Mouse (Mus musculus) olfactory bulb, adult 2 months (tissue): ENCODE measurements around the gene Wnt1. TPM values are rescaled to one million over a fixed set of nuclear protein-coding genes. Genes with fewer than 3 reads are reported as not detected.
A peak's percentile ranks its signal among the peaks of the same experiment; 100 is the strongest.

Experiments used
- H3K27ac ChIP-seq: fragments of 200-500 bp; 2 replicates; pipeline ENCODE4 v1.5.1; 2012; ENCODE audit warnings: low read depth, low read length; ENCODE audit not compliant: insufficient read depth
- H3K4me1 ChIP-seq: fragments of 200-500 bp; 2 replicates; pipeline ENCODE4 v1.6.1; 2012; ENCODE audit warnings: low read length; ENCODE audit not compliant: control insufficient read depth, insufficient read depth
- H3K4me3 ChIP-seq: fragments of 200-500 bp; 2 replicates; pipeline ENCODE4 v1.5.1; 2012; ENCODE audit warnings: mild to moderate bottlenecking, low read depth, low read length, moderate library complexity; ENCODE audit not compliant: insufficient read depth
- CTCF ChIP-seq: fragments of 200-500 bp; IDR thresholded peaks from 2 replicates; pipeline ENCODE4 v1.5.1; 2012; ENCODE audit warnings: low read depth, mild to moderate bottlenecking, low read length, moderate library complexity; ENCODE audit not compliant: insufficient read depth
- POLR2A ChIP-seq: fragments of 200-500 bp; IDR thresholded peaks from 2 replicates; pipeline ENCODE4 v1.6.1; 2012; ENCODE audit warnings: mild to moderate bottlenecking, low read depth, low read length, moderate library complexity; ENCODE audit not compliant: insufficient read depth
- WGBS: fragments of 180-500 bp; shearing (Covaris S2); methylation state at CpG from one replicate; pipeline ENCODE4 v1.1.7; 2018; 5-methylcytosine and 5-hydroxymethylcytosine counted together
- polyA plus RNA-seq: library from polyadenylated mRNA; stranded (reverse); fragments of >200 nt; gene quantifications from 2 replicates; pipeline ENCODE4 v1.2.4, GENCODE M21; 2012; ENCODE audit warnings: low replicate concordance; ENCODE audit not compliant: missing spikeins, insufficient read depth, insufficient read length

The Wnt1 gene
- polyA plus RNA-seq, 1 experiment = not detected

DNA sequence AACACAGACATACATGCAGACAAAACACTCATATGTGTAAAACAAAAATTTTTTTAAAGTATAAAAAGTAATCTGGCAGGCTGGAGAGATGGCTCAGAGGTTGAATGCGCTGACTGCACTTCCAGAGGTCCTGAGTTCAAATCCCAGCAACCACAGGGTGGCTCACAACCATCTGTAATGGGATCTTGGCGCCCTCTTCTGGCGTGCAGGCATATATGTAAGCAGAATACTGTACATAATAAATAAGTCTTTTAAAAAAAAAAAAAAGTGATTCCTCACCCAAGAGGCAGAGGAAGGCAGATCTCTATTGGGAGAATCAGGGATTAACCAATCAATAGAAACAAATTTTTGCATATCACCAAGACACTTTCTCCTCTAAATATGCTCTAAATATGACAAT is 33.8 kb downstream of the Wnt1 start:
- peaks cover 2% of the 10 kb centered on the region; the same call in 1 of the 2 replicates for H3K4me1 ChIP-seq
- no peak for TF ChIP-seq POLR2A
- H3K27ac ChIP-seq = no peak overlapping the region
- no peak overlapping the region for H3K4me3 ChIP-seq
- 77% methylated on average over 3 of the region's 3 CpGs for WGBS

DNA sequence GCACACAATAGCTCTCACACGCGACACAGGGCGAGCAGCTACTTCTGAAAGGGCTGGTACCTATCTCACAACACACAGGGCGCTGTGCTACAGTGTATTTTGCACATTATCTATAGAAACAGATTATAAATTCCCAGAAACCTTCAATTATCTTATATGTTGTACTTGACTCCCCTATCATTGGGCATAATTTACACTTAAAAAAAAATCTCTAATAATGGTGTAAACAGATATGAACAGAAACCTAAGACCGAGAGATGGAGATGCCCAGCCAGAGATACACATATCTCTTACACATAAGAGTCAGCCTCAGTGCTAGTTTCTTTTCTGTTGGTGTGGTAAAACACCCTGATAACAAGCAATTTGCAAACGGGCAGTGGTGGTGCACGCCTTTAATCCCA is 38.0 kb downstream of the Wnt1 start:
- Histone ChIP-seq H3K4me1 (peaks cover 6% of the 10 kb centered on the region; the same call in 1 of the 2 replicates), H3K4me3 (no peak overlapping the region), H3K27ac (no peak overlapping the region)
- WGBS = 85% methylated on average over 7 of the region's 7 CpGs
- TF ChIP-seq POLR2A (no peak), CTCF (no peak)

- under 1% methylated on average over 65 of the region's 66 CpGs for WGBS
- peak within 1 kb of the TSS; percentile 58 for H3K4me3 ChIP-seq
- peaks cover 7% of the 10 kb centered on the region; the same call in 1 of the 2 replicates for H3K4me1 ChIP-seq
- TF ChIP-seq POLR2A = no peak
- TF ChIP-seq CTCF = peak; percentile 34; the same call in 1 of the 2 replicates
- H3K27ac ChIP-seq = peak within 1 kb of the TSS; percentile 83
Observed at GRCm38 (mm10) chr15:98830736-98831683, 41.4 kb downstream of the Wnt1 start, which contains the start of gene Prkag1. TSS of gene Prkag1 (minus strand) at chr15:98831521.

- Histone ChIP-seq H3K27ac (peak overlapping the region; percentile 83), H3K4me1 (peaks cover 7% of the 10 kb centered on the region; the same call in 1 of the 2 replicates), H3K4me3 (peak overlapping the region; percentile 58)
- TF ChIP-seq POLR2A (no peak), CTCF (no peak)
- 6% methylated on average over 9 of the region's 9 CpGs for WGBS
Observed at GRCm38 (mm10) chr15:98831684-98832035, 42.0 kb downstream of the Wnt1 start.

DNA sequence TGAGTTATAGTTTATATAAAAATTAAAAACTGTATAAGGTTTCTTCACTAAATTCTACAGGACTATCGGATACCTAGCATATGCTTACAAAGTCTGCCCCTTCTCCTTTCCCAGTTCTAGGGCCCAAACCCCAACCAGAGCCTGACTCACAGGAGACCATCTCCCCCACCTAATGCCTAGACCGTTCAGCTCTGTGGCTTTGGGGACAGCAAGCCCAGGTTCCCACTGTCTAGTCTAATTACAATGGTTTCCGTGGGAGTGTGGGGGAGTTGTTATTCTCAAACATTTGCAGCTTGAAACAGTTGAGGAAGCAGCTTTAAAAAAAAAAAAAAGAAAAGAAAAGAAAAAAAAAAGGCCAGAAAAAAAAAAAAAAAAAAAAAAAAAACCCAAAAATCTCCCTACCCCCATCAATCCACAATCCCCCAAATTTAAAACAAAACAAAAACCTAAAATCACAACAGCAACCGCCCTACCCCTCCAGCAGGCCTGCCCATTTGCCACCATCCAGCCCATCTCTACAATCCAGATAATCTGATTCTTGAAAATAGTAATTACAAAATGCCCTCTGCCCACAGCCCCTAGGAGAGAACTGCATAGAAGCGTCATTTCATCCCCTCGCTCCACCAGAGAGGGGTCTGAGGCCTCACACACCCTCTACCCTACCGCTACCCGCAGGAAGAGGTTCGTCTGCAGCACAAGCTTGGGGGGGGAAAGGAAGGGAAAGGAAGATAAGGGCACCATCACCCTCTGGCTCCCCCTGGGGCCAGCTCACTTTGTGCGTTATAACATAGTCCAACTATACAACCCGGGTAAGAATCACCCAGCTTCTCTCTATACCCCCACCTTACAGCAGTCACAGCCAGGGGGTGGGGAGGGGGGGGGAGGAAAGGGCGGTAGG is 42.8 kb downstream of the Wnt1 start:
- H3K4me1 ChIP-seq = peaks cover 7% of the 10 kb centered on the region; the same call in 1 of the 2 replicates
- no peak for TF ChIP-seq POLR2A
- no peak for TF ChIP-seq CTCF
- 0 out of 2 replicates have a peak overlapping the region, but pooled peaks have one; percentile 34 for H3K27ac ChIP-seq
- 42% methylated on average over 12 of the region's 12 CpGs for WGBS
- no peak overlapping the region for H3K4me3 ChIP-seq

DNA sequence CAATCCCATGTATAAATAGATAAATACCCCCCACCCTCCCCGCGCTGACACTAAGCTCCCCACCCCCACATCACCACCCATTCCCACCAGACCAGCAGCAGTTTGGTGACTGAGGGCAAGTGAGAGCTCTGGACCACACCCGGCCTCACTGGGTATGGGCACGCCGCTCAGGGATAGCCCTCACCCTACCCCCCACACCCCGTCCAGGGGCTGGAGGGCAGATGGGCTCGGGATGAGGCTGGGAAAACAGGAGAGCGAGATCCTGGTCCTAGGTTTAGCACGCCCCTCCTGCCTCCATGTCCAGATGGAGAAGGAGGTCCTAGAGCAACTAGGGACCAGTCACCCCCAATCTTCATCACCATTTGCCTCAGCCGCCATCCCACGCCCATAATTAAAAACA is 43.6 kb downstream of the Wnt1 start:
- 86% methylated on average over 11 of the region's 11 CpGs for WGBS
- TF ChIP-seq POLR2A (no peak), CTCF (no peak)
- Histone ChIP-seq H3K4me1 (peaks cover 7% of the 10 kb centered on the region; the same call in 1 of the 2 replicates), H3K27ac (no peak overlapping the region), H3K4me3 (no peak overlapping the region)

DNA sequence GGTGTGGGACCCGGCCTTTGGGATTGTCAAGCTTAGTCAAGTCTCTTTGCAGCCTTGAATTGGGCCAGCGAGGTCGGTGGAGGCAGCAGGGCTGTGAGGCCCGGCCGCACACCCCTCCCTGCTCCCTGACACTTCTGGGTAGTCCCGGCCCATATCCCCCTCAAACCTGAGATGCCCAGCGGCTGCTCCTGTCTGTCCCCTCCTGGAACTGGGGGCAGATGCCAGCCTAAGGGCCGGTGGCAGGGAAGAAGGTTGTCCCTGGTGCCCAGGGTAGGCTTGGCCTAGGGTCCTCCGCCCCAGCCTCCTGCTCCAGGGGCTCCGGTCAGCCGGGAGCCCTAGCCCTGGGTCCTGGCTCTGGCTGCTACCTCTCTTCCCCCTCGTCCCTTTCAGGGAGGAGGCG is 44.4 kb downstream of the Wnt1 start:
- 85% methylated on average over 13 of the region's 13 CpGs for WGBS
- Histone ChIP-seq H3K27ac (no peak overlapping the region), H3K4me3 (no peak overlapping the region), H3K4me1 (peaks cover 5% of the 10 kb centered on the region; the same call in 1 of the 2 replicates)
- no peak for TF ChIP-seq CTCF
- no peak for TF ChIP-seq POLR2A

- TF ChIP-seq POLR2A (no peak), CTCF (no peak)
- H3K27ac ChIP-seq = no peak overlapping the region
- WGBS = 94% methylated on average over 14 of the region's 14 CpGs
- H3K4me1 ChIP-seq = 0 out of 2 replicates have a peak, but pooled peaks cover 3% of the 10 kb centered on the region
- H3K4me3 ChIP-seq = no peak overlapping the region
Observed at GRCm38 (mm10) chr15:98835291-98835690, 45.6 kb downstream of the Wnt1 start.
